Mouse (Mus musculus): Measurements from ENCODE around the gene Gm49388. TPM values are rescaled to one million over a fixed set of nuclear protein-coding genes. Genes with fewer than 3 reads are reported as not detected.

Gene Gm49388
- polyA plus RNA-seq, 1 experiment: not detected

- no peak for TF ChIP-seq POLR2A (IDR thresholded peaks at IDR 0.05; ENCODE audit: borderline replicate concordance, control insufficient read depth, low read depth, low read length)
- no peak for TF ChIP-seq CTCF (IDR thresholded peaks at IDR 0.05; ENCODE audit: control insufficient read depth, insufficient read depth, low read length)
- H3K4me3 ChIP-seq (replicated peaks; ENCODE audit: control insufficient read depth, low read depth, low read length): peak overlapping the region; percentile 8
- no peak overlapping the region for H3K27ac ChIP-seq (ENCODE audit: control insufficient read depth, insufficient read depth, low read depth, low read length, poor library complexity)
- WGBS: 65% methylated on average over 8 of the region's 8 CpGs
- peaks cover 2% of the 10 kb centered on the region; the same call in 1 of the 2 replicates for H3K4me1 ChIP-seq (ENCODE audit: control insufficient read depth, insufficient read depth, low read length)
Observed at GRCm38 (mm10) chr7:127801010-127801621, 15.7 kb downstream of the Gm49388 start.

DNA sequence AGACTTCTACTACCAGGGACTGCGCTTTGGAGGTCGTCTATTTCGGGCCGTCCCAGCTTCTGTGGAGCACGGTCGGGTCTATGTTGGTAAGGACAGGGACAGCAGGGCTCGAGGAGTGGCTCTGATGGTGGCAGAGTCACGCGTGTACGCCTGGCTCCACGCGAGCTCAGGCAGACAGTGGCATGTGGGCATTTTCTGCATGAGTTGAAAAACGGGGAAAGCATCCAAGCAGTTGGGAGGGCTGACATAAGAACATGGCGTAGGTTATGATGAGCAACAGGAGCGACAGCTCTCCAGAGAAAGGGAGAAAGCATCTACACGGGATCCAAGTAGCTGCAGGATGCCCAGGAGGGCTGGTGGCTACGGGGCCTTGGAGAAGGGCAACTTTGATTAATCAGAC, 16.9 kb downstream of the Gm49388 start:
- no peak for TF ChIP-seq CTCF (IDR thresholded peaks at IDR 0.05; ENCODE audit: control insufficient read depth, insufficient read depth, low read length)
- no peak for TF ChIP-seq POLR2A (IDR thresholded peaks at IDR 0.05; ENCODE audit: borderline replicate concordance, control insufficient read depth, low read depth, low read length)

GRCm38 (mm10) chr7:127808821-127809220, 23.4 kb downstream of the Gm49388 start:
- H3K4me3 ChIP-seq (replicated peaks; ENCODE audit: control insufficient read depth, low read depth, low read length): no peak overlapping the region
- H3K27ac ChIP-seq (ENCODE audit: control insufficient read depth, insufficient read depth, low read depth, low read length, poor library complexity): no peak overlapping the region
- TF ChIP-seq POLR2A (IDR thresholded peaks at IDR 0.05; ENCODE audit: borderline replicate concordance, control insufficient read depth, low read depth, low read length) (no peak), CTCF (IDR thresholded peaks at IDR 0.05; ENCODE audit: control insufficient read depth, insufficient read depth, low read length) (no peak)
- WGBS: 34% methylated on average over 5 of the region's 5 CpGs
- H3K4me1 ChIP-seq (ENCODE audit: control insufficient read depth, insufficient read depth, low read length): peaks cover 4% of the 10 kb centered on the region

More for the DNA sequence above, 16.9 kb downstream of the Gm49388 start:
- Histone ChIP-seq H3K27ac (ENCODE audit: control insufficient read depth, insufficient read depth, low read depth, low read length, poor library complexity) (no peak overlapping the region), H3K4me1 (ENCODE audit: control insufficient read depth, insufficient read depth, low read length) (peaks cover 4% of the 10 kb centered on the region), H3K4me3 (replicated peaks; ENCODE audit: control insufficient read depth, low read depth, low read length) (no peak overlapping the region)
- 92% methylated on average over 17 of the region's 17 CpGs for WGBS

- Histone ChIP-seq H3K4me1 (ENCODE audit: control insufficient read depth, insufficient read depth, low read length) (peaks cover 3% of the 10 kb centered on the region), H3K4me3 (replicated peaks; ENCODE audit: control insufficient read depth, low read depth, low read length) (no peak overlapping the region), H3K27ac (ENCODE audit: control insufficient read depth, insufficient read depth, low read depth, low read length, poor library complexity) (no peak overlapping the region)
- TF ChIP-seq POLR2A (IDR thresholded peaks at IDR 0.05; ENCODE audit: borderline replicate concordance, control insufficient read depth, low read depth, low read length) (no peak), CTCF (IDR thresholded peaks at IDR 0.05; ENCODE audit: control insufficient read depth, insufficient read depth, low read length) (no peak)
- WGBS: 83% methylated on average over 1 of the region's 1 CpGs
Observed at GRCm38 (mm10) chr7:127809846-127810245, 24.4 kb downstream of the Gm49388 start.

GRCm38 (mm10) chr7:127810650-127811049, 25.2 kb downstream of the Gm49388 start:
- 91% methylated on average over 10 of the region's 10 CpGs for WGBS
- H3K4me3 ChIP-seq (replicated peaks; ENCODE audit: control insufficient read depth, low read depth, low read length): no peak overlapping the region
- TF ChIP-seq CTCF (IDR thresholded peaks at IDR 0.05; ENCODE audit: control insufficient read depth, insufficient read depth, low read length) (no peak), POLR2A (IDR thresholded peaks at IDR 0.05; ENCODE audit: borderline replicate concordance, control insufficient read depth, low read depth, low read length) (no peak)
- H3K4me1 ChIP-seq (ENCODE audit: control insufficient read depth, insufficient read depth, low read length): peaks cover 3% of the 10 kb centered on the region
- no peak overlapping the region for H3K27ac ChIP-seq (ENCODE audit: control insufficient read depth, insufficient read depth, low read depth, low read length, poor library complexity)

- 89% methylated on average over 4 of the region's 4 CpGs for WGBS
- Histone ChIP-seq H3K4me1 (ENCODE audit: control insufficient read depth, insufficient read depth, low read length) (peaks cover 3% of the 10 kb centered on the region), H3K27ac (ENCODE audit: control insufficient read depth, insufficient read depth, low read depth, low read length, poor library complexity) (no peak overlapping the region), H3K4me3 (replicated peaks; ENCODE audit: control insufficient read depth, low read depth, low read length) (no peak overlapping the region)
- TF ChIP-seq CTCF (IDR thresholded peaks at IDR 0.05; ENCODE audit: control insufficient read depth, insufficient read depth, low read length) (no peak), POLR2A (IDR thresholded peaks at IDR 0.05; ENCODE audit: borderline replicate concordance, control insufficient read depth, low read depth, low read length) (no peak)
Observed at GRCm38 (mm10) chr7:127811240-127811639, 25.8 kb downstream of the Gm49388 start.

GRCm38 (mm10) chr7:127812292-127812691, 26.9 kb downstream of the Gm49388 start:
- 71% methylated on average over 3 of the region's 3 CpGs for WGBS
- no peak overlapping the region for H3K4me3 ChIP-seq (replicated peaks; ENCODE audit: control insufficient read depth, low read depth, low read length)

GRCm38 (mm10) chr7:127813821-127814220, 28.4 kb downstream of the Gm49388 start:
- no peak for TF ChIP-seq POLR2A (IDR thresholded peaks at IDR 0.05; ENCODE audit: borderline replicate concordance, control insufficient read depth, low read depth, low read length)
- TF ChIP-seq CTCF (IDR thresholded peaks at IDR 0.05; ENCODE audit: control insufficient read depth, insufficient read depth, low read length): no peak
- Histone ChIP-seq H3K4me3 (replicated peaks; ENCODE audit: control insufficient read depth, low read depth, low read length) (no peak overlapping the region), H3K4me1 (ENCODE audit: control insufficient read depth, insufficient read depth, low read length) (no peaks in the 10 kb centered on the region), H3K27ac (ENCODE audit: control insufficient read depth, insufficient read depth, low read depth, low read length, poor library complexity) (no peak overlapping the region)
- WGBS: 69% methylated on average over 4 of the region's 4 CpGs

More at GRCm38 (mm10) chr7:127812292-127812691, 26.9 kb downstream of the Gm49388 start:
- Histone ChIP-seq H3K4me1 (ENCODE audit: control insufficient read depth, insufficient read depth, low read length) (no peaks in the 10 kb centered on the region; the same call in 1 of the 2 replicates), H3K27ac (ENCODE audit: control insufficient read depth, insufficient read depth, low read depth, low read length, poor library complexity) (no peak overlapping the region)
- TF ChIP-seq CTCF (IDR thresholded peaks at IDR 0.05; ENCODE audit: control insufficient read depth, insufficient read depth, low read length) (no peak), POLR2A (IDR thresholded peaks at IDR 0.05; ENCODE audit: borderline replicate concordance, control insufficient read depth, low read depth, low read length) (no peak)

All from bone marrow, adult 2 months (tissue).